Mouse (Mus musculus) hindbrain, embryonic 14.5 days (tissue): ENCODE measurements around the gene Il17rb. TPM values are rescaled to one million over a fixed set of nuclear protein-coding genes. Genes with fewer than 3 reads are reported as not detected.

Experiments
- microRNA-seq: library from miRNA; unstranded; fragments of <30 nt; microRNA quantifications from one replicate; pipeline ENCODE4, GENCODE M21; 2016
- polyA plus RNA-seq: library from polyadenylated mRNA; unstranded; fragments of >200 nt; fragmentation: Nextera tagmentation; extraction: Ambion mirVana; gene quantifications from 2 replicates; pipeline ENCODE4 v1.2.1, GENCODE M21; 2014

The Il17rb gene
- polyA plus RNA-seq, 1 experiment from 2014 or later: 2.7 TPM

Small RNA genes within 50 kb of the gene (microRNA-seq; reads per million reads assigned to microRNA genes)
- not detected for gene Mir6947

Other genes with a start within 250 kb of the Il17rb start
- 320 and 331 TPM in 2 replicates for gene Selenok, start 40.6 kb downstream of the Il17rb start, polyA plus RNA-seq
- 60.0 and 61.6 TPM in 2 replicates for gene Actr8, start 30.6 kb downstream of the Il17rb start, polyA plus RNA-seq
- 0.60 and 0.64 TPM in 2 replicates for gene Chdh, start 127 bp upstream of the Il17rb start, polyA plus RNA-seq